Mouse (Mus musculus): ENCODE measurements around the gene Ctsw. TPM values are rescaled to one million over a fixed set of nuclear protein-coding genes. Genes with fewer than 3 reads are reported as not detected.

Ctsw gene
- polyA plus RNA-seq (2015; fragmentation: Nextera tagmentation; extraction: Ambion mirVana), result 1.4 and 3.5 TPM in 2 replicates

GRCm38 (mm10) chr19:5468374-5468773 is at the start of gene Ctsw:
Gene Ctsw (minus strand): TSS chr19:5468507.
- no peaks in the 10 kb centered on the region for H3K9me3 ChIP-seq (replicated peaks)
- H3K36me3 ChIP-seq, result peaks cover 32% of the 10 kb centered on the region
- peaks cover 16% of the 10 kb centered on the region for H3K4me1 ChIP-seq (replicated peaks)
- H3K27me3 ChIP-seq, result no peaks in the 10 kb centered on the region
- no peak within 1 kb of the TSS for H3K27ac ChIP-seq
- ATAC-seq (replicated peaks; ENCODE audit: insufficient number of reproducible peaks, insufficient read depth, low FRiP score, low read depth), result no peak
- no peak within 1 kb of the TSS for H3K4me2 ChIP-seq
- no peak within 1 kb of the TSS for H3K4me3 ChIP-seq
- WGBS, result 52% methylated on average over 5 of the region's 5 CpGs
- H3K9ac ChIP-seq, result 0 out of 2 replicates have a peak within 1 kb of the TSS, but pooled peaks have one; percentile 2

GRCm38 (mm10) chr19:5516906-5517505 is 48.7 kb upstream of the Ctsw start:
- Histone ChIP-seq H3K4me3 (no peak overlapping the region), H3K4me2 (no peak overlapping the region), H3K27me3 (no peaks in the 10 kb centered on the region), H3K27ac (no peak overlapping the region), H3K9ac (no peak overlapping the region), H3K9me3 (replicated peaks) (no peaks in the 10 kb centered on the region), H3K36me3 (no peaks in the 10 kb centered on the region), H3K4me1 (replicated peaks) (peaks cover 8% of the 10 kb centered on the region)
- no peak; the same call in 1 of the 2 replicates for ATAC-seq (replicated peaks; ENCODE audit: insufficient number of reproducible peaks, insufficient read depth, low FRiP score, low read depth)
- 78% methylated on average over 8 of the region's 8 CpGs for WGBS

GRCm38 (mm10) chr19:5515840-5516777 is 47.8 kb upstream of the Ctsw start:
- H3K4me1 ChIP-seq (replicated peaks), result peaks cover 15% of the 10 kb centered on the region
- H3K27ac ChIP-seq, result no peak overlapping the region
- H3K9ac ChIP-seq, result no peak overlapping the region
- H3K4me3 ChIP-seq, result no peak overlapping the region
- H3K27me3 ChIP-seq, result no peaks in the 10 kb centered on the region
- no peak overlapping the region for H3K4me2 ChIP-seq
- no peak for ATAC-seq (replicated peaks; ENCODE audit: insufficient number of reproducible peaks, insufficient read depth, low FRiP score, low read depth)
- 89% methylated on average over 7 of the region's 7 CpGs for WGBS
- no peaks in the 10 kb centered on the region for H3K36me3 ChIP-seq
- H3K9me3 ChIP-seq (replicated peaks), result no peaks in the 10 kb centered on the region

GRCm38 (mm10) chr19:5513005-5513349 is 44.7 kb upstream of the Ctsw start:
- Histone ChIP-seq H3K27ac (no peak overlapping the region), H3K4me1 (replicated peaks) (peaks cover 29% of the 10 kb centered on the region), H3K4me3 (no peak overlapping the region), H3K4me2 (peak overlapping the region; percentile 87; the same call in 1 of the 2 replicates), H3K36me3 (no peaks in the 10 kb centered on the region), H3K9me3 (replicated peaks) (no peaks in the 10 kb centered on the region), H3K9ac (no peak overlapping the region), H3K27me3 (no peaks in the 10 kb centered on the region)
- ATAC-seq (replicated peaks; ENCODE audit: insufficient number of reproducible peaks, insufficient read depth, low FRiP score, low read depth), result no peak
- 84% methylated on average over 3 of the region's 3 CpGs for WGBS

GRCm38 (mm10) chr19:5512091-5513004 is 44.0 kb upstream of the Ctsw start:
- WGBS, result 60% methylated on average over 12 of the region's 12 CpGs
- Histone ChIP-seq H3K36me3 (no peaks in the 10 kb centered on the region), H3K4me1 (replicated peaks) (peaks cover 29% of the 10 kb centered on the region), H3K27ac (peak overlapping the region; percentile 2; the same call in 1 of the 2 replicates), H3K9me3 (replicated peaks) (no peaks in the 10 kb centered on the region), H3K4me2 (peak overlapping the region; percentile 87), H3K27me3 (no peaks in the 10 kb centered on the region), H3K4me3 (no peak overlapping the region), H3K9ac (no peak overlapping the region)
- no peak for ATAC-seq (replicated peaks; ENCODE audit: insufficient number of reproducible peaks, insufficient read depth, low FRiP score, low read depth)

- Histone ChIP-seq H3K27ac (peak overlapping the region; percentile 71), H3K9me3 (replicated peaks) (no peaks in the 10 kb centered on the region), H3K4me1 (replicated peaks) (peaks cover 29% of the 10 kb centered on the region), H3K27me3 (no peaks in the 10 kb centered on the region), H3K4me3 (peak overlapping the region; percentile 67), H3K4me2 (peak overlapping the region; percentile 87), H3K9ac (peak overlapping the region; percentile 76), H3K36me3 (no peaks in the 10 kb centered on the region)
- WGBS, result 41% methylated on average over 15 of the region's 15 CpGs
- ATAC-seq (replicated peaks; ENCODE audit: insufficient number of reproducible peaks, insufficient read depth, low FRiP score, low read depth), result no peak
Measured at GRCm38 (mm10) chr19:5511074-5511632, 42.8 kb upstream of the Ctsw start.

- no peaks in the 10 kb centered on the region for H3K9me3 ChIP-seq (replicated peaks)
- peaks cover 29% of the 10 kb centered on the region for H3K4me1 ChIP-seq (replicated peaks)
- peak within 1 kb of the TSS; percentile 71 for H3K27ac ChIP-seq
- H3K4me2 ChIP-seq, result peak within 1 kb of the TSS; percentile 87
- no peaks in the 10 kb centered on the region for H3K36me3 ChIP-seq
- WGBS, result 2% methylated on average over 47 of the region's 47 CpGs
- ATAC-seq (replicated peaks; ENCODE audit: insufficient number of reproducible peaks, insufficient read depth, low FRiP score, low read depth), result peak; percentile 100
- H3K27me3 ChIP-seq, result no peaks in the 10 kb centered on the region
- H3K9ac ChIP-seq, result peak within 1 kb of the TSS; percentile 76
- peak within 1 kb of the TSS; percentile 67 for H3K4me3 ChIP-seq
Measured at GRCm38 (mm10) chr19:5510031-5511026, 42.0 kb upstream of the Ctsw start, which contains the start of gene Snx32. Gene Snx32 (minus strand): TSS chr19:5510538.

- Histone ChIP-seq H3K4me2 (no peak within 1 kb of the TSS), H3K9me3 (replicated peaks) (no peaks in the 10 kb centered on the region), H3K4me3 (no peak within 1 kb of the TSS), H3K27me3 (no peaks in the 10 kb centered on the region), H3K4me1 (replicated peaks) (no peaks in the 10 kb centered on the region), H3K9ac (no peak within 1 kb of the TSS), H3K36me3 (no peaks in the 10 kb centered on the region), H3K27ac (no peak within 1 kb of the TSS)
- ATAC-seq (replicated peaks; ENCODE audit: insufficient number of reproducible peaks, insufficient read depth, low FRiP score, low read depth), result no peak
- 50% methylated on average over 17 of the region's 17 CpGs for WGBS
Measured at GRCm38 (mm10) chr19:5503687-5504086, 35.4 kb upstream of the Ctsw start, which contains the start of gene 1700020D05Rik. Gene 1700020D05Rik (minus strand): TSS chr19:5503787.

GRCm38 (mm10) chr19:5500330-5500875 is 32.1 kb upstream of the Ctsw start:
- Histone ChIP-seq H3K36me3 (peaks cover 24% of the 10 kb centered on the region), H3K4me3 (no peak overlapping the region), H3K4me2 (no peak overlapping the region), H3K9ac (no peak overlapping the region), H3K27me3 (no peaks in the 10 kb centered on the region), H3K27ac (no peak overlapping the region), H3K4me1 (replicated peaks) (no peaks in the 10 kb centered on the region), H3K9me3 (replicated peaks) (no peaks in the 10 kb centered on the region)
- whole genome bisulfite sequencing, result 84% methylated on average over 2 of the region's 2 CpGs
- no peak for ATAC-seq (replicated peaks; ENCODE audit: insufficient number of reproducible peaks, insufficient read depth, low FRiP score, low read depth)

- H3K9ac ChIP-seq, result no peak overlapping the region
- no peak overlapping the region for H3K4me2 ChIP-seq
- H3K4me3 ChIP-seq, result no peak overlapping the region
- peaks cover 51% of the 10 kb centered on the region for H3K36me3 ChIP-seq
- peaks cover 20% of the 10 kb centered on the region for H3K4me1 ChIP-seq (replicated peaks)
- WGBS, result 83% methylated on average over 16 of the region's 16 CpGs
- no peak overlapping the region for H3K27ac ChIP-seq
- ATAC-seq (replicated peaks; ENCODE audit: insufficient number of reproducible peaks, insufficient read depth, low FRiP score, low read depth), result no peak
- no peaks in the 10 kb centered on the region for H3K9me3 ChIP-seq (replicated peaks)
- no peaks in the 10 kb centered on the region for H3K27me3 ChIP-seq
Measured at GRCm38 (mm10) chr19:5496052-5496370, 27.7 kb upstream of the Ctsw start.

Measured in heart, embryonic 15.5 days (tissue).